Mouse (Mus musculus): ENCODE measurements at regions not wholly inside any gene's neighbourhood (a gene's known extent, or its start where the extent isn't known, plus 50 kb on each side); places are given as distances from the start of the nearest gene placed in this dataset.

- TF ChIP-seq CTCF (IDR thresholded peaks at IDR 0.05; ENCODE audit: borderline replicate concordance, extremely low read depth, insufficient read depth, insufficient read length) (no peak), POLR2A (IDR thresholded peaks at IDR 0.05; ENCODE audit: borderline replicate concordance, extremely low read depth, insufficient read depth, insufficient read length, poor library complexity, severe bottlenecking) (no peak)
Observed at GRCm38 (mm10) chr14:89325116-89325515, 853.9 kb upstream of the Pcdh20 start.

Data from brain, embryonic 14.5 days (tissue).